Mouse (Mus musculus): ENCODE measurements around the gene St3gal2. TPM values are rescaled to one million over a fixed set of nuclear protein-coding genes. Genes with fewer than 3 reads are reported as not detected.
"Not testable (repeated sequence)": the region's sequence is repeated elsewhere in the genome, so short reads cannot be mapped to it uniquely, and the experiment has no call there.

St3gal2 gene
- polyA plus RNA-seq, 1 experiment from 2014 or later: 7.1 TPM

GRCm38 (mm10) chr8:110925691-110926140, 6.0 kb downstream of the St3gal2 start:
- Histone ChIP-seq H3K4me1 (replicated peaks; ENCODE audit: control insufficient read depth, insufficient read depth) (no peaks in the 10 kb centered on the region; the same call in 1 of the 2 replicates), H3K27me3 (ENCODE audit: control insufficient read depth, insufficient read depth, low read length) (no peaks in the 10 kb centered on the region), H3K4me3 (ENCODE audit: low read depth, low read length) (no peak overlapping the region), H3K4me2 (replicated peaks; ENCODE audit: low read depth) (no peak overlapping the region), H3K36me3 (ENCODE audit: control insufficient read depth, insufficient read depth, low read length) (no peaks in the 10 kb centered on the region), H3K27ac (replicated peaks) (no peak overlapping the region), H3K9me3 (ENCODE audit: control insufficient read depth, low read length) (no peaks in the 10 kb centered on the region), H3K9ac (ENCODE audit: low read length) (no peak overlapping the region)
- ATAC-seq (ENCODE audit: low FRiP score, low TSS enrichment) (no peak), DNase-seq (ENCODE audit: low spot score) (no peak)
- TF ChIP-seq CTCF (IDR thresholded peaks at IDR 0.05; ENCODE audit: low read depth) (no peak), EP300 (optimal IDR thresholded peaks at IDR 0.05) (no peak)
- WGBS: 76% methylated on average over 8 of the region's 8 CpGs

- Histone ChIP-seq H3K36me3 (ENCODE audit: control insufficient read depth, insufficient read depth, low read length) (no peaks in the 10 kb centered on the region), H3K27me3 (ENCODE audit: control insufficient read depth, insufficient read depth, low read length) (no peaks in the 10 kb centered on the region), H3K4me1 (replicated peaks; ENCODE audit: control insufficient read depth, insufficient read depth) (no peaks in the 10 kb centered on the region; the same call in 1 of the 2 replicates), H3K4me2 (replicated peaks; ENCODE audit: low read depth) (no peak overlapping the region), H3K27ac (replicated peaks) (no peak overlapping the region; the same call in 1 of the 2 replicates), H3K9me3 (ENCODE audit: control insufficient read depth, low read length) (no peaks in the 10 kb centered on the region), H3K9ac (ENCODE audit: low read length) (no peak overlapping the region), H3K4me3 (ENCODE audit: low read depth, low read length) (no peak overlapping the region)
- DNase-seq (ENCODE audit: low spot score) (no peak), ATAC-seq (ENCODE audit: low FRiP score, low TSS enrichment) (no peak)
- no peak for TF ChIP-seq CTCF (IDR thresholded peaks at IDR 0.05; ENCODE audit: low read depth)
- no peak for TF ChIP-seq EP300 (optimal IDR thresholded peaks at IDR 0.05)
- 29% methylated on average over 5 of the region's 5 CpGs for WGBS
These were observed 7.0 kb downstream of the St3gal2 start for GRCm38 (mm10) chr8:110926690-110927089.

GRCm38 (mm10) chr8:110928435-110928834, 8.7 kb downstream of the St3gal2 start:
- 73% methylated on average over 7 of the region's 7 CpGs for WGBS
- TF ChIP-seq CTCF (IDR thresholded peaks at IDR 0.05; ENCODE audit: low read depth) (no peak), EP300 (optimal IDR thresholded peaks at IDR 0.05) (no peak)
- DNase-seq (ENCODE audit: low spot score): no peak
- H3K27ac ChIP-seq (replicated peaks): no peak overlapping the region
- H3K4me3 ChIP-seq (ENCODE audit: low read depth, low read length): no peak overlapping the region
- no peaks in the 10 kb centered on the region for H3K9me3 ChIP-seq (ENCODE audit: control insufficient read depth, low read length)
- H3K4me2 ChIP-seq (replicated peaks; ENCODE audit: low read depth): no peak overlapping the region
- no peaks in the 10 kb centered on the region for H3K4me1 ChIP-seq (replicated peaks; ENCODE audit: control insufficient read depth, insufficient read depth)
- H3K36me3 ChIP-seq (ENCODE audit: control insufficient read depth, insufficient read depth, low read length): no peaks in the 10 kb centered on the region
- no peak for ATAC-seq (ENCODE audit: low FRiP score, low TSS enrichment)
- no peak overlapping the region for H3K9ac ChIP-seq (ENCODE audit: low read length)
- H3K27me3 ChIP-seq (ENCODE audit: control insufficient read depth, insufficient read depth, low read length): no peaks in the 10 kb centered on the region

- TF ChIP-seq EP300 (optimal IDR thresholded peaks at IDR 0.05) (no peak), CTCF (IDR thresholded peaks at IDR 0.05; ENCODE audit: low read depth) (no peak)
- ATAC-seq (ENCODE audit: low FRiP score, low TSS enrichment): no peak
- no peak overlapping the region for H3K4me2 ChIP-seq (replicated peaks; ENCODE audit: low read depth)
- H3K4me1 ChIP-seq (replicated peaks; ENCODE audit: control insufficient read depth, insufficient read depth): no peaks in the 10 kb centered on the region
- 71% methylated on average over 5 of the region's 5 CpGs for WGBS
- no peak overlapping the region for H3K4me3 ChIP-seq (ENCODE audit: low read depth, low read length)
- no peaks in the 10 kb centered on the region for H3K9me3 ChIP-seq (ENCODE audit: control insufficient read depth, low read length)
- H3K9ac ChIP-seq (ENCODE audit: low read length): no peak overlapping the region
- no peaks in the 10 kb centered on the region for H3K27me3 ChIP-seq (ENCODE audit: control insufficient read depth, insufficient read depth, low read length)
- no peak for DNase-seq (ENCODE audit: low spot score)
- no peak overlapping the region for H3K27ac ChIP-seq (replicated peaks)
- no peaks in the 10 kb centered on the region for H3K36me3 ChIP-seq (ENCODE audit: control insufficient read depth, insufficient read depth, low read length)
These were observed 9.3 kb downstream of the St3gal2 start for GRCm38 (mm10) chr8:110929066-110929465.

- not testable (repeated sequence) for H3K4me1 ChIP-seq (replicated peaks; ENCODE audit: control insufficient read depth, insufficient read depth); ATAC-seq (ENCODE audit: low FRiP score, low TSS enrichment)
- 100% methylated on average over 4 of the region's 8 CpGs for WGBS
These were observed 9.9 kb downstream of the St3gal2 start for GRCm38 (mm10) chr8:110929672-110930071.

GRCm38 (mm10) chr8:110931176-110931939, 11.6 kb downstream of the St3gal2 start:
- Histone ChIP-seq H3K9me3 (ENCODE audit: control insufficient read depth, low read length) (no peaks in the 10 kb centered on the region), H3K4me1 (replicated peaks; ENCODE audit: control insufficient read depth, insufficient read depth) (no peaks in the 10 kb centered on the region), H3K27me3 (ENCODE audit: control insufficient read depth, insufficient read depth, low read length) (no peaks in the 10 kb centered on the region), H3K9ac (ENCODE audit: low read length) (no peak overlapping the region), H3K36me3 (ENCODE audit: control insufficient read depth, insufficient read depth, low read length) (no peaks in the 10 kb centered on the region), H3K4me3 (ENCODE audit: low read depth, low read length) (no peak overlapping the region), H3K27ac (replicated peaks) (no peak overlapping the region), H3K4me2 (replicated peaks; ENCODE audit: low read depth) (no peak overlapping the region)
- ATAC-seq (ENCODE audit: low FRiP score, low TSS enrichment): 0 out of 2 replicates have a peak, but pooled peaks have one; percentile 43
- WGBS: 50% methylated on average over 12 of the region's 12 CpGs
- no peak for TF ChIP-seq CTCF (IDR thresholded peaks at IDR 0.05; ENCODE audit: low read depth)
- TF ChIP-seq EP300 (optimal IDR thresholded peaks at IDR 0.05): no peak
- peak; percentile 37 for DNase-seq (ENCODE audit: low spot score)

More at GRCm38 (mm10) chr8:110929672-110930071, 9.9 kb downstream of the St3gal2 start:
- not testable (repeated sequence) for DNase-seq (ENCODE audit: low spot score); H3K4me2 ChIP-seq (replicated peaks; ENCODE audit: low read depth); H3K4me3 ChIP-seq (ENCODE audit: low read depth, low read length); H3K27ac ChIP-seq (replicated peaks); H3K36me3 ChIP-seq (ENCODE audit: control insufficient read depth, insufficient read depth, low read length); H3K27me3 ChIP-seq (ENCODE audit: control insufficient read depth, insufficient read depth, low read length); H3K9me3 ChIP-seq (ENCODE audit: control insufficient read depth, low read length); H3K9ac ChIP-seq (ENCODE audit: low read length)

Measured in stomach, postnatal 0 days (tissue).